Mouse (Mus musculus): ENCODE data around the gene Naga. TPM values are rescaled to one million over a fixed set of nuclear protein-coding genes. Genes with fewer than 3 reads are reported as not detected.

The Naga gene
- total and polyA plus RNA-seq, 3 experiments = 17.7 to 28.2 (median 18.7) TPM

DNA sequence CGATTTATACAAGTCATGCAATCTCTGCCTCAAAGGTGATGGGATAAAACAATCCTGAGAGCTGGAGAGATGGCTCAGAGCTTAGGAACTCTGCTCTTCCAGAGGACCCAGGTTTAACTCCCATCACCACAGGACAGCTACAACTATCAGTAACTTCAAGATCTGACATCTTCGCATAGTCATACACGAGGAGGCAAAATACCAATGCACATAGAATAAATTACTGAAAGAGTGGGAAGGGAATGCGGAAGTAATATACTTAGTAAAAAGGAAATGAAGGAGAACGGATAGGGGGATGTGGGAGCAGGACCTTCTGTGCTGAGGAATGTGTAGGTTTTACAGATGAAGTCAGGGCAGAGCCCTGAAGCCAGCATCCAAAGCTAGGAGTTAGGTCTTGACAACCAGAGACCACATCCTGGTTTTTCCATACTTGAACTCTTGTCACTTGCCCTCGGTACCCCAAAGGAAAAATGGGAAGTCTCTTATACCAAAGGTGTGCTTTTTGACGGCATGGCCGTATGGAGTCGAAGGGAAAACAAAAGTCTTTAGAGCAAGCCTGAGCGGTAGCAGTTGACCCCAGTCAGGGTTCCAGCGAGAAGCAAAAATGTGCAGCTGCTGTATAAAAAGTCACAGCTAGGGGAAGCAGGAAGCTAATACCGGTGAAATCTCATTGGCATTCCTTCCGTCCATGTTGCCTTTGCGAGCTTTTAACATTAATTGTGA is 8.0 kb upstream of the Naga start:
- dilution Hi-C loops (cut with MboI; ENCODE audit: extremely low pct_ligation_motif_present, extremely low pct_unique_long_range_greater_than_20kb, low sequenced_read_pairs) = no loop called here
- TF ChIP-seq CHD2 (IDR thresholded peaks at IDR 0.05; ENCODE audit: low read length) = 0 out of 2 replicates have a peak, but pooled peaks have one; percentile 11
- peak; percentile 13; the same call in 1 of the 2 replicates for TF ChIP-seq SIN3A (IDR thresholded peaks at IDR 0.05; ENCODE audit: low read length)
- no peak for TF ChIP-seq ETS1 (conservative IDR thresholded peaks at IDR 0.05; ENCODE audit: low read depth, low read length)
- no peak for TF ChIP-seq MAX (IDR thresholded peaks at IDR 0.05; ENCODE audit: low read length)
- TF ChIP-seq IRF4 (IDR thresholded peaks at IDR 0.05; ENCODE audit: low read depth, low read length) = no peak
- TF ChIP-seq ELF1 (IDR thresholded peaks at IDR 0.05; ENCODE audit: low read depth, low read length) = peak; percentile 43
- no peak for TF ChIP-seq ZC3H11A (IDR thresholded peaks at IDR 0.05; ENCODE audit: low read depth, low read length)
- TF ChIP-seq GABPA (IDR thresholded peaks at IDR 0.05; ENCODE audit: insufficient replicate concordance, low read depth, low read length) = no peak
- TF ChIP-seq MAZ (IDR thresholded peaks at IDR 0.05; ENCODE audit: low read depth, low read length) = no peak
- TF ChIP-seq PAX5 (IDR thresholded peaks at IDR 0.05; ENCODE audit: low read length) = no peak
- Histone ChIP-seq H3K4me2 (ENCODE audit: insufficient read depth, low read depth, poor library complexity, severe bottlenecking) (peak overlapping the region; percentile 96), H3K36me3 (replicated peaks in 1 of 2; ENCODE audit: control insufficient read depth in 1 of 2, insufficient read depth in 1 of 2, low read length in 1 of 2) (peaks cover 29 to 38% of the 10 kb centered on the region in 2 experiments), H3K4me1 (ENCODE audit: control insufficient read depth in 1 of 2, insufficient read depth in 2 of 2) (peaks cover 14 to 29% of the 10 kb centered on the region in 2 experiments), H3K4me3 (replicated peaks in 1 of 3; ENCODE audit: low read depth in 2 of 3, low read length in 2 of 3, poor library complexity in 1 of 3) (peak overlapping the region; percentile 58 to 81 (median 71)), H3K9ac (ENCODE audit: insufficient read depth, low read depth) (peak overlapping the region; percentile 85), H3K9me3 (replicated peaks; ENCODE audit: low read length) (no peaks in the 10 kb centered on the region), H3K79me2 (replicated peaks; ENCODE audit: control insufficient read depth, extremely low read depth, insufficient read depth, poor library complexity, severe bottlenecking) (peaks cover 19% of the 10 kb centered on the region), H3K27me3 (replicated peaks) (peaks cover 13% of the 10 kb centered on the region), H3K27ac (ENCODE audit: insufficient read depth, low read depth) (no peak overlapping the region; the same call in 1 of the 2 replicates)
- in situ Hi-C loops (cut with MboI; ENCODE audit: low pct_ligation_motif_present, low pct_unique_long_range_greater_than_20kb, low sequenced_read_pairs) = no loop called here
- DNase-seq (ENCODE audit: extremely low read depth) = no peak

DNA sequence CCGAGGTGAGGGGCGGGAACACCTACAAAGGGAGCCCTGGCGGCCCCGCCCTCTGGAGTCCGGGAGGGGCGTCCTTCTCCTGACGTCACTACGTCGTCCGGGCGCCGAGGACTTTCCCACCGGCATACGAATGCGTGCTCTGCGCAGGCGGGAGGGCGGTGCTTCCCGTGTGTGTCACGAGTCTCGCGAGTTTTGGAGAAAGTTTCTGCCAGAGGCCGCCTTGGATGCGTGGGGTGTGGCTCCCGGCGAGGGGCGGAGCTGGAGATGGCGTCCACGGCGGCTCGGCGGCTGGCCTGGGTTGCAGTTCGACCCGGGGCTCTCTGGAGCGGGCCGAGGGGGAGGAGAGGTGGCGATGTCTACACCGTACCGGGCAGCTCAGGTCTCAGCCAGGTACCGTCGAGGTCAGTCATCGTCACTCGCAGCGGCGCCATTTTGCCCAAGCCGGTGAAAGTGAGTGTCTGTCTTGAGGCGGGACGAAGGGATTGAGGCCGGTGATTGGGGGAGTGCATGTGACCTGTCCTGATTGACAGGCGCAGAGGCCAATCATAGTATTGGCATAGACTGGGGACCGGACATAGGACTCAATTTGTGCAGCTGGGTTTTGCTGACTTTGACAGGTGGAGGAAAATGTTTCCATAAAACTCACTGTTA is 7.2 kb upstream of the Naga start:
- H3K27me3 ChIP-seq (replicated peaks) = peaks cover 14% of the 10 kb centered on the region
- H3K4me1 ChIP-seq (ENCODE audit: control insufficient read depth in 1 of 2, insufficient read depth in 2 of 2) = peaks cover 14 to 26% of the 10 kb centered on the region in 2 experiments
- dilution Hi-C loops (cut with MboI; ENCODE audit: extremely low pct_ligation_motif_present, extremely low pct_unique_long_range_greater_than_20kb, low sequenced_read_pairs) (no loop called here), in situ Hi-C loops (cut with MboI; ENCODE audit: low pct_ligation_motif_present, low pct_unique_long_range_greater_than_20kb, low sequenced_read_pairs) (no loop called here)
- no peaks in the 10 kb centered on the region for H3K9me3 ChIP-seq (replicated peaks; ENCODE audit: low read length)
- peak overlapping the region; percentile 85 for H3K9ac ChIP-seq (ENCODE audit: insufficient read depth, low read depth)
- peak overlapping the region; percentile 96 for H3K4me2 ChIP-seq (ENCODE audit: insufficient read depth, low read depth, poor library complexity, severe bottlenecking)
- DNase-seq (ENCODE audit: extremely low read depth) = peak; percentile 99
- peak overlapping the region; percentile 81 for H3K27ac ChIP-seq (ENCODE audit: insufficient read depth, low read depth)
- peak overlapping the region; percentile 58 to 81 (median 71) for H3K4me3 ChIP-seq (replicated peaks in 1 of 3; ENCODE audit: low read depth in 2 of 3, low read length in 2 of 3, poor library complexity in 1 of 3)
- peaks cover 19% of the 10 kb centered on the region for H3K79me2 ChIP-seq (replicated peaks; ENCODE audit: control insufficient read depth, extremely low read depth, insufficient read depth, poor library complexity, severe bottlenecking)
- H3K36me3 ChIP-seq (replicated peaks in 1 of 2; ENCODE audit: control insufficient read depth in 1 of 2, insufficient read depth in 1 of 2, low read length in 1 of 2) = peaks cover 29 to 33% of the 10 kb centered on the region in 2 experiments
- TF ChIP-seq UBTF (IDR thresholded peaks at IDR 0.05; ENCODE audit: low read depth, low read length) (no peak), POLR2AphosphoS2 (IDR thresholded peaks at IDR 0.05; ENCODE audit: low read depth, low read length) (no peak), MAZ (IDR thresholded peaks at IDR 0.05; ENCODE audit: low read depth, low read length) (no peak), USF1 (IDR thresholded peaks at IDR 0.05; ENCODE audit: low read depth, low read length) (peak; percentile 68), CHD1 (IDR thresholded peaks at IDR 0.05; ENCODE audit: low read depth, low read length) (no peak), CTCF (conservative IDR thresholded peaks at IDR 0.05 in 1 of 2, IDR thresholded peaks at IDR 0.05 in 1 of 2; ENCODE audit: low read depth in 2 of 2, low read length in 2 of 2) (no peak), E2F4 (IDR thresholded peaks at IDR 0.05; ENCODE audit: insufficient replicate concordance, low read depth, low read length) (no peak), ZKSCAN1 (IDR thresholded peaks at IDR 0.05; ENCODE audit: borderline replicate concordance, low read depth, low read length) (no peak), MEF2A (IDR thresholded peaks at IDR 0.05; ENCODE audit: borderline replicate concordance, low read depth, low read length) (0 out of 2 replicates have a peak, but pooled peaks have one; percentile 45), EP300 (IDR thresholded peaks at IDR 0.05; ENCODE audit: low read length) (no peak), SMC3 (IDR thresholded peaks at IDR 0.05; ENCODE audit: low read depth, low read length) (no peak), CHD2 (IDR thresholded peaks at IDR 0.05; ENCODE audit: low read length) (peak; percentile 99), USF2 (conservative IDR thresholded peaks at IDR 0.05; ENCODE audit: low read depth, low read length) (no peak), RAD21 (IDR thresholded peaks at IDR 0.05; ENCODE audit: low read depth, low read length) (no peak), TCF12 (IDR thresholded peaks at IDR 0.05; ENCODE audit: low read depth, low read length) (peak; percentile 95), TBP (conservative IDR thresholded peaks at IDR 0.05; ENCODE audit: low read depth, low read length) (peak; percentile 72; the same call in 1 of the 2 replicates), RCOR1 (conservative IDR thresholded peaks at IDR 0.05; ENCODE audit: low read depth, low read length) (no peak), NELFE (IDR thresholded peaks at IDR 0.05; ENCODE audit: low read depth, low read length) (peak; percentile 84), SIN3A (IDR thresholded peaks at IDR 0.05; ENCODE audit: low read length) (peak; percentile 95; the same call in 1 of the 2 replicates), HCFC1 (IDR thresholded peaks at IDR 0.05; ENCODE audit: low read depth, low read length) (peak; percentile 74), NRF1 (IDR thresholded peaks at IDR 0.05; ENCODE audit: low read depth, low read length) (peak; percentile 90), PAX5 (IDR thresholded peaks at IDR 0.05; ENCODE audit: low read length) (no peak), ELF1 (IDR thresholded peaks at IDR 0.05; ENCODE audit: low read depth, low read length) (peak; percentile 67), GABPA (IDR thresholded peaks at IDR 0.05; ENCODE audit: insufficient replicate concordance, low read depth, low read length) (no peak), MXI1 (IDR thresholded peaks at IDR 0.05; ENCODE audit: low read depth, low read length) (0 out of 2 replicates have a peak, but pooled peaks have one; percentile 13)
